Mouse (Mus musculus) heart, adult 2 months (tissue): Measurements from ENCODE around the gene Hcrtr1.

ENCODE experiments used
- CTCF ChIP-seq: fragments of 200-600 bp; IDR thresholded peaks from 2 replicates; pipeline ENCODE4 v1.8.1; 2022; ENCODE audit warnings: antibody characterized with exemption, mild to moderate bottlenecking, moderate library complexity
- POLR2A ChIP-seq: fragments of 200-500 bp; IDR thresholded peaks from 2 replicates; pipeline ENCODE4 v1.6.1; 2011; ENCODE audit warnings: mild to moderate bottlenecking, low read depth, low read length, control low read depth; ENCODE audit not compliant: insufficient read depth

DNA sequence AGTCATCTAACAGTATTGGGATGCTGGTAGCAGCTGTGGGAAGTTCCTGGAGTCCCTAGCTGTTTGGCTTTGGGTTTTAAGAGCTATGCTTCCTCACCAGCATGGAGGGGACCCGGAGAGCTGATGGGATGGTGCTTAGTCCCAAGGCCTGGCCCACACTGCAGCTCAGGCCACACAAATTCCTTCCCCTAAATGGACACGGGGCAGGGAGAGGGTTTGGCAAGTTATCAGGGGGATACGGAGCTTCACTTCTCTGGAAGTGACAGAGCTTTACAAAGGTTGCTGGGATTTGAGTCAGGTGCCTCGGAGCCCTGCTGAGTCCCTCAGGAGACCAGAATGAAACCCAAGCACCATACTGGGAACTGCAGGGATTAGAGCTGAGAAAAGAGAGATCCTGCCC, 22.2 kb upstream of the Hcrtr1 start:
- no peak for TF ChIP-seq POLR2A
- no peak for TF ChIP-seq CTCF
